Mouse (Mus musculus) gastrocnemius, postnatal 4 days (tissue): ENCODE data around the gene Spcs1. TPM values are rescaled to one million over a fixed set of nuclear protein-coding genes. Genes with fewer than 3 reads are reported as not detected.
A peak's percentile ranks its signal among the peaks of the same experiment; 100 is the strongest.

ENCODE experiments used
- DNase-seq, 2 experiments: peaks; one replicate each; pipeline ENCODE4 v3.0.0; 2021 to 2022; ENCODE audit warnings: low spot score in 2 of 2, mixed read lengths in 2 of 2
- long read RNA-seq, 2 experiments: library from polyadenylated mRNA; stranded (forward); transcript quantifications; one replicate each; pipeline ENCODE4 v2.0.0; 2021
- total RNA-seq, 2 experiments: library from RNA; stranded (reverse); gene quantifications; 2 replicates each; pipeline ENCODE4 v1.2.3; 2021

Gene Spcs1
- total RNA-seq = 100 to 1,000 TPM; 167 to 184 TPM
- long read RNA-seq, experiment 1, transcript Spcs1-204 (4 exons, 949 nt) = major isoform, 125 of 137 reads
- long read RNA-seq, experiment 1, partial matches to known transcripts = 2 of 137 reads
- long read RNA-seq, experiment 1, other reads (novel, unspliced or antisense) = 2 of 137 reads
- long read RNA-seq, experiment 2, transcript Spcs1-204 (4 exons, 949 nt) = major isoform, 98 of 106 reads
- long read RNA-seq, experiment 2, partial matches to known transcripts = 1 of 106 reads
- long read RNA-seq, experiment 2, other reads (novel, unspliced or antisense) = 2 of 106 reads

DNA sequence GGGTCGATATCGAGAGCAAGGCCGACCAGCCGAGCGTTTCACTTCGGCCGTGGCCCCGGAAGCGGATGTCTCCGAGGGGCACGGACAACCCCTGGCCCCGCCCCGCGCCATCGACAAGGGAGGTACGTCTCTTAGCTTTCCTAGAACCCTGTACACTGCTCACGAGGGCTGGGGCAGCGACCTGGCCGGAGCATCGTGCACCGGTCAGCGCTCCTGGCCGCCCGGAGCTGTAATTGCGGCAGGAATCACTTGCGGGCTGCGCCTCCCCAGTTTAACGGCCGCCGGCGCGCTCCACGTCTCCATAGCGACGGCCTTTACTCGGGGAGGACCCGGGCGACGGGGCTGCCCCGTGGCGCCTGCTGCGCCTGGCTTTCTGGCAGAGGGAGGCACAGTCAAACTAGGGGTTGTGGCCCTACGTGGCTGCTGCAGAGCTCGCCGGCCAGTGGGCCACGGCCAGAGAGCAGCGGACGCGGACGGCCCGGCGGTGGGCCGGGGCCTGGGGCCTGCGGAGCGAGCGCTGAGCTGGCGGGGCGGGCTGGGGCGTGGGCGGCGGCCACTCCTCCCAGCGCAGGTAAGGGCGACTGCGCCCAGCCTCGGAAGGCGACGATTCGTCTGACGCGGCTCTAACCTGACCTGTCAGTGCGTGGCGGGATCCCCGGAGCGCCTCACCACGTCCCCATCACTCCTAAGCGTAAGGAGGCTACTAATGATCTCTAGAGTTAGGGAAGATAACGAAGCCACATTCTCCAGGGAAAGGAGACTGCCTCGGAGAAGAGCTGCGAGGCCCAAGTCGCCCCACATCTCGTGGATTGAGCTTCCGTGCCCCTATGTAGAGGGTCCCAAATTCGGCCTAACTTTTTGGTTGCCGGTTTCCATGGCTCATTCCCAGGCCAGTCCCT is at the start of gene Spcs1, which contains the start of gene Glt8d1:
Gene Spcs1, minus strand, starts transcription at position 366 of the 899 bp plus-strand sequence.
Gene Glt8d1, plus strand, starts transcription at position 94 of the 899 bp plus-strand sequence.
- peak; percentile 74 to 89 for DNase-seq

DNA sequence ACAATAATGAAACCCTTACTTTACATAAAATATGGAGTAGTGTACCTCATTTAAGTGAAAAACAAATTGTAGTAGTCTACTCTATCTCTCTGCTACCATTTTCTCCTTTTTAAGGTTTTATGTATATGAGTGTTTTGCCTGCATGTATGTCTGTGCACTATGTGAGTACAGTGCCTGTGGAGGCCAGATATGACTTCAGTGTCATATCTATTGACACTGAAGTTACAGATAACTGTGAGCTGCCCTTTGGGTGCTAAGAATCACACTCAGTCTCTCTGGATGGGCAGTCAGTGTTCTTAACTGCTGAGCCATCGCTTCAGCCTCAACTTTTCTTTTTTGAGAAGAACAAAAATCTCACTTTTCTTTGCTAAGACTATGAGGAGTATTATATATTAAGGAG is 44.3 kb upstream of the Spcs1 start:
- no peak for DNase-seq

DNA sequence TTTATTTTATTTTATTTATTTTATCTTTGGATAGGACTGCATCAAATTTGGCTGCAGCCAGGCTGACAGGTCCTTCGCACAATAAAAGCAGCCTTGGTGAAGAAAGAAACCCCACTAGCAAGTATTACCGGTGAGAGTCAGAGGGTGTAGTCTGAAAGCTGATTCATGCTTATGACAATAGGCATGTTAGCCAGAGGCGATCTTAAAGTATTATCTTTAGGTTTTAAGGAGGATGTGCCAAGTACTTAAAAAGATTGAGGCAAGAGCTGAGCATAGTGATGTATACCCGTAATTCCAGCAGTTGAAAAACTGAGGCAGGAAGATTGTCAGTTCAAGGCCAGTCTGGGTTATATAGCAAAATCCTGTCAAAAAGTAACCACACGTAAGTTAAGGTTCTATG is 43.8 kb upstream of the Spcs1 start:
- no peak for DNase-seq

DNA sequence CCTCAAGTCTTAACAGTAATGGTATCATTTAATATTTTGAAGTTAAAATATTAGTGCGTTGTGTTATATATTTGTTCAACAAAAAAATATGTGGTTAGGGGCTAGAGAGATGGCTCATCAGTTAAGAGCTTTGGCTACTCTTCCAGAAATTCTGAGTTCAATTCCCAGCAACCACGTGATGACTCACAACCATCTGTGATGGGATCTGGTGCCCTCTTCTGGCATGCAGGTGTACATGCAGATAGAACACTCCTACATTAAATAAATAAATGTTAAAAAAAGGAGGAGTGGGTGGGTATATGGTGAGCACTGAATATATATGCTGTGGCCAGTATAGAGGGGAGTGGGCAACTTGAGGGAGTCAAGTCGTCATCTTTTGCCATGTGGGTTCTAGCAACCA is 24.3 kb upstream of the Spcs1 start:
- no peak for DNase-seq

DNA sequence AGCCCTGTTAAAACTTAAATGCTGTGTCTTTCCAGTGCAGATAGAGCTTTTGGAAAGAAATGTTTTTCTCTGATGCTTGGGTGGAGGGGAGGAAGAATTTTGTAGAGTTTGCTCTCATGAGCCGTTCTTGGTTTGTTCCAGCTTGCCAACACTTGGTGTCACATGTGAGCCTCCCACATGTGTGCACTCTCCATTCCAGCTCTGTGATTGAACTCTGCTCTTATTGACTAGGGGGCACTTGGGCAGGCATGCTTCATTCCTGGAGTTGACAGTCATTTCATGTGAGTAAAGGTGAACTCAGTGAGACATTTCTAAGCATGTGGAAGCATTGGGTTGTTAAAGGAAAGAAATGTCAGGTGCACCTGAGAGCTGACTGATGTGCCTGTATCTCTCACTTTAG is 21.1 kb upstream of the Spcs1 start:
- DNase-seq = no peak

DNA sequence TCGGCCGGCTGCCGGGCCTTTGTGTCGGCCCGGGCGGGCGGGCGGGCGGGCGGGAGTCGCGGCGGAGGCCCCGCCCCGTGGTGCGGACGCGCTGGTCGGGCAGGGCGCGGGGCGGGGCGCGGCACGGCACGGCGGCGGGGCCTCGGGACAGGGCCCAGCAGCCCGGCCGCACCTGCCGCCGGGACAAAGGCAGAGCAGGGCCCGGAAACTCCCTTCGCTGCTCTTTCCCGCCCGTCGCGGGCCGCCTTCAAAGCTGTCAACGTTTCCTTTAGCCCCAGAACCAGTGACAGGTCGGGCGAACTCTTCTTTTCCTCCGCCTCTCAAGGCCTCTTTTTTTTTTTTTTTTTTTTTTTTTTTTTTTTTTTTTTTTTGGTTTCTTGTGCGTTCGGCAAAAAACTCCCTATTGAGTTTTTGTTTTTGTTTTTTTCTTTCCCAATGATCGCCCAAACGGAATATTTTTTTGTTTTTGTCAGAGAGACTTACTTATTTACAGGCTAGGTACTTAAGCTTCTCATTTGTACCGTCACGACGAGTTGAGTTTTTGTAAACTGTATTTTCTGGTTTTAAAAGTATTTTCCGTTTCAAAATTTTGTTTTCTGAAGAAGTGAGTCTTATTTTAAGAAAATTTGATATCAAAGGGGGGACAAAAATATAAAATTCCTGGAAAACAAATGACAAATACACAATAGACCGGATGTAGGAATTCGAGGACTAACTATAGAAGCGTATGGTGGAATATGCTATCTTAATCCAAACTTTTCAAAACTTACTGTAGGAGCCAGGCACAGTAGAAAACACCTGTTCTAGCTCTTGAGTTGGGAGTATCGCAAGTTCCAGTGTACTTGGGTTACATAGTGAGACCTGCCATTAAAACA is 18.1 kb upstream of the Spcs1 start:
- peak; percentile 56 to 79 for DNase-seq

DNA sequence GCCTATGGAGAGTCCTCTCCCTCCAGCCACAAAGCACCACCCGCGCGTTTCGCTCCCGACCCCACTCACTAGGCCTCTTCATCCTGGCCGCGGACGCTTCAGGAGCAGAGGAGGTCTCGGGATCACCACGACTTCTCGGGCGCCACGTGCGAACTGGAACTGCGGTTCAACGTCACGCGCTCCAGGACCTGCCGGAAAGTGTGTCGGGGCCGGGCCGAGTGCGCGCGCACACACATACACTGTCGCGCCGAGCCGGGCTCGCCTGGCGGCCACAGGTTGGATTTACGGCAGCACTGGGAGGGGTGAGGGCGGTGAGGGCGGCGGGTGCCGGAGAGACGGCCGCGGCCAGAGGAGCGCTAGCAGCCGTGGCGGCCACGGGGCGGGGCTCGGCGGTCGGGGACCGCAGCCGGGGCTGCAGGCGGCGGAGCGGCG is 17.4 kb upstream of the Spcs1 start, which contains the start of the genes Pbrm1 and Gnl3:
Gene Pbrm1, plus strand, starts transcription at position 279 of the 432 bp plus-strand sequence.
Gene Gnl3, minus strand, starts transcription at position 293 of the 432 bp plus-strand sequence.
- DNase-seq = peak; percentile 98

DNA sequence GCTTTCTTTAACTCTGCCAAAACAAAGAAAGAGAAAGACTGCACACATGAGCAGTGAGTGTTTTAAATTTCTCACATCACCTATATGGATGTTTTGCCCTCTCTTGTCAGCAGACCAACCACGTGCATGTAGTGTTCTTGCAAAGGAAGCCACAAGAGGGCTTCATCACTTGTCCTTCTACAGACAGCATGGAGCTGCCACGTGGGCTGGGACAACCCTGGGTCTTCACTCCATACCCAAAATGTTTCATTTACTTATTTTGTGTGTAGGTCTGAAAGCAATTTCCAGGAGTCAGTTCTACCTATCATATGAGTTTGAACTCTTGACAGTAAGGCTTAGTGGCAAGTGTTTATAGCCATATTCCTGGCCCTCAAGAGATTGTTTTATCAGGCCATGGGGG is 16.4 kb upstream of the Spcs1 start:
- no peak for DNase-seq

DNA sequence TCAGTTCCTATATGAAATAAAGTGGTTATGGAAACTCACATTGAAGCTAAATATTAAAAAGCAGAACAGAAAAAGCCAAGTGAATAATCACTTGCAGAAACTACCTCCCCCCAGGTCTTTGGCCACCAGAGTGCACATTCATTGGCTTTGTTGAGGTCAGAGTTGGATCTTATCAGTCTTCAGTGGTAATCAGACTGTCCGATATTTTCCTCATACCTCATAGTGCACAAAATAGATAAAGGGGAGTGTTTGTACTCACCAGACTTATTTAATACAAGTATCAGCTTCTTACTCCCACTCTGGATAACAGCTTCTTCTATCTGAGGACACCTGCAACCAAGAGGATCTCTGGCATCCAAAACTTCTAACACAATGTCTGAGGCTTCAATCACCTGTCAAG is 14.6 kb upstream of the Spcs1 start:
- DNase-seq = no peak

DNA sequence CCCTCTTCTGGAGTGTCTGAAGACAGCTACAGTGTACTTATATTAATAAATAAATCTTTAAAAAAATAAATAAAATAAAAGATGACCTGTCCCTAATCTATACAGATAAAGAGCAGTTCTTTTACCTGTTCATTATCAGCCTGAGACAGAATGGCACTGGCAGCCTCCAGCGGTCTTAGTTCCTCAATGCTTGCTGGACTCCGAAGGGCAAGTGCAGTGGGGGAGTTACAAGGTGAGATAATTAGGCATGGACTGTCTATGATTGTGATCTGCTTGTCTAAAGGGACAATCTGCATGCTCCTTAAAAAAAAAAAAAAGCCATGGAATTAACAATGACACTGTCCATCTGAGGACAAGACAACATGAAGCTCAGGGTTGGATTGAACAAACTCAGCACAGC is 12.5 kb upstream of the Spcs1 start:
- no peak for DNase-seq

DNA sequence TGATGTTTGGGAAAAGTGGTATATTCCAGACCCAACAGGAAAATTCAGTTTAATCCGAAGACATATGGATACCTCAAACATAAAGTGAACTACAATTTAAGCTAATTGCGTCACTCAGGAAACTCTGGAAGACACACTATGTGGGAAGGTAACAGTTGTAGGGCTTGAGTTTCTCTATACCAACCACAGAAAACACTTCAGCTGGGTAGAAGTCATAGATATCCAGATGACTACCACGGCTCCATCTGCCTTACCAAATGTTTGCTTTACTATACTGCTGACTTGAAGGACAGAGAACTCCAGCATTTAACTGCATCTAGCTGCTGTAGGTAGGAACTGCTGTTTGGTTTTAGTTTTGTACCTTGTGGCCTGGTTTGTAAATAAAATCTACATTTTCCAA is 10.1 kb upstream of the Spcs1 start:
- no peak for DNase-seq

DNA sequence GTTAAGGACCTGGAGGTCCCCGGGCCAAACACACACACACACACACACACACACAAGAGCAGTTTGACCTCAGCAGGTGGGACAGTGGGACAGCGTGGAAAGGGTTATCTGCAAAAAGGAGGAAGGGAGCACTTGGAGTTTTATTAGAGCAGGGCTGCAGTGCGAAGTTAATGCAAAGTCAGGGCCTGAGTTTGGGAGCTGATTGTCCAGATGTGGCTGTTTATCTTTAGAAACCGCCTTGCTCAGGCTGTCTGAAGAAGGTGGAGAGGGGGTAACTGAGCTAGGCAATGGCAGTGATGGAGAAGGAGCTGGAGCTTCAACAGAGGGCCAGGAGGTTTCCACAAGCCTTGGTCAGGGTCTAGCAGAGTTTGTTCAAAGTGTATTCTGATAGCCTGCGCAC is 5.3 kb upstream of the Spcs1 start:
- no peak for DNase-seq

DNA sequence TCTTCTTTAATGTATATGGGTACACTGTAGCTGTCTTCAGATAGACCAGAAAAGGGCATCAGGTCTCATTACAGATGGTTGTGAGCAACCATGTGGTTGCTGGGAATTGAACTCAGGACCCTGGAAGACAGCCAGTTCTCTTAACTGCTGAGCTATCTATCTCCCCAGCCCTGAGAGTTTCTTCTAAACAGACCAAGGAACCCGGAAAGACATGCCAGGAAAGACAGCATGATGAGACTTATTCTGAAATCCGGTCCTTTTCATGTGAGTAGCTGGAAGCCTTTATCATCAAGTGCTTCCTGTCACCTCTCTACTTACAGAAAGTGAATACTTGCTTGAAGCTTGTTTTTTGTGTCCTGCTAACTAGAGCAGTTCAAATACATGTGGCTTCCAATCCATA is 3.1 kb upstream of the Spcs1 start:
- no peak for DNase-seq

DNA sequence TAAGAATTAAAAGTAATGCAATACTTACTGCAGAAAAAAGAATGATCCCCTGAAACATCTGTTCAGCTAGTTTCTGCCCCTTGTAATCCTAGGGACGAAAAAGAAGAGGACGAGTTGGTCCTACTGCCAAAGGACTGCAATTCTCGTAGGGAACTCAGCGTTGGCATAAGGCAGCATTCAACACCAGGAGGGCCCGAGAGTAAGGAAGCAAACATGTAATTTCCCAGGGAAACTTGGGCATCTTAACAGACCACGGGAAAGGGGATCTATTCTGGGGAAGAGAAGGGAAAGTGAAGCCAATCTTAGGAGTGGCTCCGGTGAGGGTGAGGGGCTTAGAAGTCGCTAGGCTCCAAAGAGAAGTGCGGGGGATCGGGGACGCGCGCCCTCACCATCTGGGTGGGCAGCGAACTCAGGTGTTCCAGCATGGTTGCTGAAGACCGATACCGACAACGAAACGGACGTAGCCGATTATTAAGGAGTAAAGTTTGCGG is 611 bp downstream of the Spcs1 start:
- DNase-seq = no peak

DNA sequence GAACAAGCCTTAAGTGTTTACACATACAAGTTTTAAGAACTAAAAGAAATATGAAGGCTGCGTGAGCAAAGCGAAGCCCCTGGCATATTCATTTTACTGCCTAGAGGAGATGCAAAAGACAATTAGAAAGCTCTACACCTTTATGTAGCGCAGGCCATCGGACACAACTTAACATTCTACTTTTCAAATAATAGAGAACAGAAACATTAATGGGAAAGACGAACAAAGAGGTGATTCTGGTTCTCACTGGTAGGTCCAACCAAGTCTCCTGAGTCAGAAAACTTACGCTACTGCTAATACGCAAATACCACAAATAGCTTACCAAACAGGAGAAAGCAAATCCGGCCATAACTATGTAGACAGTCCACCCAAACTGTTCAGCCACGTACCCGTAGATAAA is 1.1 kb downstream of the Spcs1 start:
- no peak for DNase-seq

DNA sequence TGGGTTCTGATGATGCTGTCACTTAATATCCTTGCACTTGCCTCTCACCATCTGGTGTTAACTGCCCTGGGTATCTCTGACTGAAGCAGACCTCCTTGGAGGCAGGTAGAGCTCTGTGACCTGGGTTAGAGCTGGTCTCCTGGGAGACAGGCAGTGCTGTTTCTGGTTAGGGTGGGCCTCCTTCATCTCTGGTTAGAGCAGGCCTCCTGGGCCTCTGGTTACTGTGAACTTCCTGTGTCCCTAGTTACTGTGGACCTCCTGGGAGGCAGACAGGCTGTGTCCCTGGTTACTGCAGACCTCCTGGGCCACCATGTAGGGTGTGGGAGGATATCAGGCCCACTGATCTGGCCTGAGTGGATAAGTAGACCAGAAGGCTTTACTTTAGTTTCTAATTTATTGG is 5.1 kb downstream of the Spcs1 start:
- no peak for DNase-seq

DNA sequence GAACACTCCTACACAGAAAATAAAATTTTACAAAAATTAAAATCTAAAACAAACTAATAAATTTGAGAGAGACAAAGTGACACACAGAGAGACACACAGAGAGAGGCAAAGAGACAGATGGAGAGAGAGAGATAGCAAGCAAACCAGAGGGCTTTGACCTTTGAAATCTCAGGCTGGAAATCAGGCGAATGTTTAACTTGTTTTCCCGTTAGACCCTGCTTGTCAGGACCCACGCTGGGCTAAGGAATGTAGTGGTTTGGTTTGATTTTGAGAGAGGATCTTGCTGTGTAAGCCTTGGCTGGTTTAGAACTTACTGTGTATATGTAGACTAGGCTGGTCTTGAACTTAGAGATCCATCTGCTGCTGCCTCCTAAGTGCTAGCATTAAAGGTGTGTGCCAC is 25.2 kb downstream of the Spcs1 start:
- DNase-seq = no peak

DNA sequence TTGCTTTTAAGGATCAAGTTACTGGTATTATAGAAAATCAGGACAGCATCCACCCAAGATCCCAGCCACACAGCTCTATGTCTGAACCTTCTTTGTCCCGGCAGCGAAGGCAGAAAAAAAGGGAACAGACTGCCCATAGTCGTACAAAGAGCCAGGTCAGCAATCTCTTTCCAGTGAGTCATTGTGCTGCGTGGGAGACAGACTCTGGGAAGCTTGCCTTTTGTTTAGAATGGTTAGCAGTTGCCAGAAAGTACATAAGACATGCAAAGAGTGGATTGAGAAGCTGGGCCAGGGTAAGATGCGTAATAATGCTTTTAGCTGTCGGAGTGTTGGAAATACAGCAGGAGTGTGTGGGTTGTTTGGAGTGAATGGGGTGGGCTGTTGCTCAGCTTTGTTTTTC is 27.3 kb downstream of the Spcs1 start:
- peak in 1 of 2 experiments; percentile 14 for DNase-seq

DNA sequence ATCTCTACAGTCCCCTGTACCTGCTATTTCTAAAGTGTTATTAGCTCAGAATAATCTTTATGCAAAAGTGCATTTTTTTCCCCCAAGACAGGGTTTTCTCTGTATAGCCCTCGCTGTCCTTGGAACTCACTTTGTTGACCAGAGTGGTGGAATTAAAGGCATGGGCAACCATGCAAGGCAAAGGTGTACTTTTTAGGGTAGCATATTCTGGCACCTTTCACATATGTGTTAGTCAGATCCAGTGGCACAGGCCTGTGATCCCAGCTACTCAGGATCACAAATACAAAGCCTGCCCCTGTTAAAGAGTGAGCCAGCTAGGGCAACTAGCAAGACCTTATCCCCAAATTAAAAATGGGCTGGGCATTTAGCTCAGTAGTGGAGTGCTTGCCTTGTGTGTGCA is 41.1 kb downstream of the Spcs1 start:
- DNase-seq = no peak

DNA sequence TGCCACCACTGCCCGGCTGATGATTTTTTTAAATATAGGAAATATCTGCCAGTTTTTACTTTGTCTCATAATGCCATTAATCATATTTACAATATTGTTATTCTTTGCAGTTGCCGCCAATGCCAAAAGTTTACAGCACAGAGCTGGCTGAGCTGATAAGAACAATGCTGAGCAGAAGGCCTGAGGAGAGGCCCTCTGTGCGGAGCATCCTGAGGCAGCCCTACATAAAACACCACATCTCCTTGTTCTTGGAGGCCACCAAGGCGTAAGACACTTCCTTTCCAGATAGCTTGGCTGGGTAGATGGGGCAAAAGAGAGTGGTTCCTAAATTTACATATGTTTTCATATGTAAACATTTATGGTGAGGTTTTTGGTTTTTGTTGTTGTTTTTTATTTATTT is 42.4 kb downstream of the Spcs1 start:
- no peak for DNase-seq

DNA sequence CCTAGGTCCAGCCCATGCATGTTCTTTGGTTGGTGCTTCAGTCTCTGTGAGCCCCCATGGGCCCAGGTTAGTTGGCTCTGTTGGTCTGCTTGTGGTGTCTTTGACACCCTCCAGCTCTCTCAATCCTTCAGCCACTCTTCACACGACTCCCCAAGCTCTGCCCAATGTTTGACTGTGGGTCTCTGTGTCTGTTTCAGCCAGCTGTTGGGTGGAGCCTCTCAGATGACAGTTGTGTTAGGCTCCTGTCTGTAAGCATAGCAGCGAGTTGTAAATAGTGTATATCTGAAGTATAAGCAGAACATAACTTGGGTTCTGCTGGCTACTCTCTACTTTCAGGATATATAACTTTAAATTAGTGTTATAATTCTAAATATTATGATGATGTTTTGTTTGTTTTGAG is 43.0 kb downstream of the Spcs1 start:
- no peak for DNase-seq
